Mouse (Mus musculus) liver, adult 2 months (tissue): Measurements from ENCODE around the gene Ing2.

Source experiments
- CTCF ChIP-seq: fragments of 200-500 bp; IDR thresholded peaks from 2 replicates; pipeline ENCODE4 v1.5.1; 2011; ENCODE audit warnings: low read depth, low read length, control low read depth
- POLR2A ChIP-seq: fragments of 200-500 bp; IDR thresholded peaks from 2 replicates; pipeline ENCODE4 v1.6.1; 2011; ENCODE audit warnings: low read length, control low read depth; ENCODE audit not compliant: insufficient read depth; ENCODE audit errors: extremely low read depth

DNA sequence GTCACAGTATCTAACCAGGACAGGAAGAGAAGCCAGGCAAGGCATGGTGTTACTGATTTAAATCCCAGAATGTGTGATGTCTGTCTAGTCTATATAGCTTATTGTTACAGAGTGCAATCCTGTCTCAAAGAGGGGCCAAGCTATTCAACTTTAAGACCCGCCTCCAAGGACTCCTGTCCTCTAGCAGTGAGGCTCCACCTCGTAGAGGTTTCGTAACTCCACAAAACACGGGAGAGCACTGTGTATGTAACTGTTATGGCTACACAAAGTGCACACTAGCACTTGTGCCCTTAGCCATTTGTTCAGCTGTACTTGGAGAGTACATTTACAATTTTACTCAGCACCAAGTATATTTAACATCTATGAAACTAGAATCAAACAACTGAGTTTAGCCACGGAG is 32.8 kb upstream of the Ing2 start:
- TF ChIP-seq CTCF (no peak), POLR2A (no peak)
